Mouse (Mus musculus): Measurements from ENCODE around the gene Sucla2. TPM values are rescaled to one million over a fixed set of nuclear protein-coding genes. Genes with fewer than 3 reads are reported as not detected.

The Sucla2 gene
- 113 and 128 TPM in 2 replicates for polyA plus RNA-seq (2014; fragmentation: Nextera tagmentation; extraction: Ambion mirVana)

- H3K36me3 ChIP-seq (ENCODE audit: control insufficient read depth, insufficient read depth, low read length), result no peaks in the 10 kb centered on the region
- H3K27me3 ChIP-seq (ENCODE audit: control insufficient read depth, insufficient read depth, low read length), result no peaks in the 10 kb centered on the region
- WGBS, result under 1% methylated on average over 38 of the region's 41 CpGs
- H3K4me2 ChIP-seq (replicated peaks; ENCODE audit: low read depth, low read length), result peak within 1 kb of the TSS; percentile 31
- peak; percentile 99 for ATAC-seq (ENCODE audit: low FRiP score, low TSS enrichment)
- H3K27ac ChIP-seq (ENCODE audit: low read depth, low read length), result peak within 1 kb of the TSS; percentile 79; the same call in 1 of the 2 replicates
- no peaks in the 10 kb centered on the region for H3K9me3 ChIP-seq (ENCODE audit: control insufficient read depth, low read length)
- peak within 1 kb of the TSS; percentile 47 for H3K4me3 ChIP-seq (ENCODE audit: low read length)
- H3K4me1 ChIP-seq (ENCODE audit: control insufficient read depth, insufficient read depth, low read length), result 0 out of 2 replicates have a peak, but pooled peaks cover 4% of the 10 kb centered on the region
- H3K9ac ChIP-seq (ENCODE audit: low read depth, low read length), result peak within 1 kb of the TSS; percentile 52
Measured at GRCm38 (mm10) chr14:73524766-73525448, at the start of gene Sucla2. Gene Sucla2 (plus strand): TSS chr14:73525319.

GRCm38 (mm10) chr14:73475506-73475905 lies 49.6 kb upstream of the Sucla2 start:
- H3K4me1 ChIP-seq (ENCODE audit: control insufficient read depth, insufficient read depth, low read length), result peaks cover 19% of the 10 kb centered on the region; the same call in 1 of the 2 replicates
- no peak overlapping the region for H3K4me2 ChIP-seq (replicated peaks; ENCODE audit: low read depth, low read length)
- H3K9ac ChIP-seq (ENCODE audit: low read depth, low read length), result no peak overlapping the region
- no peaks in the 10 kb centered on the region for H3K36me3 ChIP-seq (ENCODE audit: control insufficient read depth, insufficient read depth, low read length)
- H3K27ac ChIP-seq (ENCODE audit: low read depth, low read length), result no peak overlapping the region
- H3K9me3 ChIP-seq (ENCODE audit: control insufficient read depth, low read length), result no peaks in the 10 kb centered on the region
- no peak; the same call in 1 of the 2 replicates for ATAC-seq (ENCODE audit: low FRiP score, low TSS enrichment)
- H3K27me3 ChIP-seq (ENCODE audit: control insufficient read depth, insufficient read depth, low read length), result no peaks in the 10 kb centered on the region
- WGBS, result 44% methylated on average over 7 of the region's 7 CpGs
- no peak overlapping the region for H3K4me3 ChIP-seq (ENCODE audit: low read length)

- Histone ChIP-seq H3K27ac (ENCODE audit: low read depth, low read length) (no peak overlapping the region), H3K4me1 (ENCODE audit: control insufficient read depth, insufficient read depth, low read length) (peaks cover 19% of the 10 kb centered on the region; the same call in 1 of the 2 replicates), H3K36me3 (ENCODE audit: control insufficient read depth, insufficient read depth, low read length) (no peaks in the 10 kb centered on the region), H3K9ac (ENCODE audit: low read depth, low read length) (no peak overlapping the region), H3K4me2 (replicated peaks; ENCODE audit: low read depth, low read length) (no peak overlapping the region), H3K27me3 (ENCODE audit: control insufficient read depth, insufficient read depth, low read length) (no peaks in the 10 kb centered on the region), H3K4me3 (ENCODE audit: low read length) (no peak overlapping the region), H3K9me3 (ENCODE audit: control insufficient read depth, low read length) (no peaks in the 10 kb centered on the region)
- WGBS, result 66% methylated on average over 8 of the region's 8 CpGs
- no peak for ATAC-seq (ENCODE audit: low FRiP score, low TSS enrichment)
Measured at GRCm38 (mm10) chr14:73476361-73476934, 48.7 kb upstream of the Sucla2 start.

GRCm38 (mm10) chr14:73477077-73477476 lies 48.0 kb upstream of the Sucla2 start:
- Histone ChIP-seq H3K4me2 (replicated peaks; ENCODE audit: low read depth, low read length) (no peak overlapping the region), H3K36me3 (ENCODE audit: control insufficient read depth, insufficient read depth, low read length) (no peaks in the 10 kb centered on the region), H3K9me3 (ENCODE audit: control insufficient read depth, low read length) (no peaks in the 10 kb centered on the region), H3K4me3 (ENCODE audit: low read length) (no peak overlapping the region), H3K4me1 (ENCODE audit: control insufficient read depth, insufficient read depth, low read length) (peaks cover 19% of the 10 kb centered on the region; the same call in 1 of the 2 replicates), H3K9ac (ENCODE audit: low read depth, low read length) (no peak overlapping the region), H3K27ac (ENCODE audit: low read depth, low read length) (no peak overlapping the region), H3K27me3 (ENCODE audit: control insufficient read depth, insufficient read depth, low read length) (no peaks in the 10 kb centered on the region)
- 95% methylated on average over 10 of the region's 10 CpGs for WGBS
- no peak for ATAC-seq (ENCODE audit: low FRiP score, low TSS enrichment)

GRCm38 (mm10) chr14:73478321-73478720 lies 46.8 kb upstream of the Sucla2 start:
- Histone ChIP-seq H3K4me2 (replicated peaks; ENCODE audit: low read depth, low read length) (no peak overlapping the region), H3K4me1 (ENCODE audit: control insufficient read depth, insufficient read depth, low read length) (peaks cover 10% of the 10 kb centered on the region; the same call in 1 of the 2 replicates), H3K9me3 (ENCODE audit: control insufficient read depth, low read length) (no peaks in the 10 kb centered on the region), H3K4me3 (ENCODE audit: low read length) (no peak overlapping the region), H3K36me3 (ENCODE audit: control insufficient read depth, insufficient read depth, low read length) (no peaks in the 10 kb centered on the region), H3K27ac (ENCODE audit: low read depth, low read length) (no peak overlapping the region), H3K27me3 (ENCODE audit: control insufficient read depth, insufficient read depth, low read length) (no peaks in the 10 kb centered on the region), H3K9ac (ENCODE audit: low read depth, low read length) (no peak overlapping the region)
- 79% methylated on average over 3 of the region's 3 CpGs for WGBS
- ATAC-seq (ENCODE audit: low FRiP score, low TSS enrichment), result no peak

- WGBS, result 73% methylated on average over 1 of the region's 1 CpGs
Measured at GRCm38 (mm10) chr14:73479771-73480170, 45.3 kb upstream of the Sucla2 start.

GRCm38 (mm10) chr14:73483516-73484229 lies 41.4 kb upstream of the Sucla2 start:
- no peak overlapping the region for H3K4me3 ChIP-seq (ENCODE audit: low read length)
- H3K4me2 ChIP-seq (replicated peaks; ENCODE audit: low read depth, low read length), result no peak overlapping the region
- WGBS, result 43% methylated on average over 5 of the region's 5 CpGs
- no peaks in the 10 kb centered on the region for H3K27me3 ChIP-seq (ENCODE audit: control insufficient read depth, insufficient read depth, low read length)
- ATAC-seq (ENCODE audit: low FRiP score, low TSS enrichment), result peak; percentile 70
- H3K27ac ChIP-seq (ENCODE audit: low read depth, low read length), result no peak overlapping the region
- no peak overlapping the region for H3K9ac ChIP-seq (ENCODE audit: low read depth, low read length)
- H3K36me3 ChIP-seq (ENCODE audit: control insufficient read depth, insufficient read depth, low read length), result no peaks in the 10 kb centered on the region
- no peaks in the 10 kb centered on the region for H3K9me3 ChIP-seq (ENCODE audit: control insufficient read depth, low read length)
- no peaks in the 10 kb centered on the region for H3K4me1 ChIP-seq (ENCODE audit: control insufficient read depth, insufficient read depth, low read length)

More at GRCm38 (mm10) chr14:73479771-73480170, 45.3 kb upstream of the Sucla2 start:
- no peak overlapping the region for H3K4me2 ChIP-seq (replicated peaks; ENCODE audit: low read depth, low read length)
- no peak overlapping the region for H3K27ac ChIP-seq (ENCODE audit: low read depth, low read length)
- no peaks in the 10 kb centered on the region for H3K27me3 ChIP-seq (ENCODE audit: control insufficient read depth, insufficient read depth, low read length)
- H3K9me3 ChIP-seq (ENCODE audit: control insufficient read depth, low read length), result no peaks in the 10 kb centered on the region
- no peak overlapping the region for H3K9ac ChIP-seq (ENCODE audit: low read depth, low read length)
- no peak overlapping the region for H3K4me3 ChIP-seq (ENCODE audit: low read length)
- H3K4me1 ChIP-seq (ENCODE audit: control insufficient read depth, insufficient read depth, low read length), result peaks cover 4% of the 10 kb centered on the region; the same call in 1 of the 2 replicates
- H3K36me3 ChIP-seq (ENCODE audit: control insufficient read depth, insufficient read depth, low read length), result no peaks in the 10 kb centered on the region
- no peak for ATAC-seq (ENCODE audit: low FRiP score, low TSS enrichment)

GRCm38 (mm10) chr14:73484366-73485110 lies 40.6 kb upstream of the Sucla2 start:
- Histone ChIP-seq H3K4me3 (ENCODE audit: low read length) (no peak overlapping the region), H3K4me2 (replicated peaks; ENCODE audit: low read depth, low read length) (no peak overlapping the region), H3K4me1 (ENCODE audit: control insufficient read depth, insufficient read depth, low read length) (no peaks in the 10 kb centered on the region), H3K9ac (ENCODE audit: low read depth, low read length) (no peak overlapping the region), H3K9me3 (ENCODE audit: control insufficient read depth, low read length) (no peaks in the 10 kb centered on the region), H3K27ac (ENCODE audit: low read depth, low read length) (no peak overlapping the region), H3K36me3 (ENCODE audit: control insufficient read depth, insufficient read depth, low read length) (no peaks in the 10 kb centered on the region), H3K27me3 (ENCODE audit: control insufficient read depth, insufficient read depth, low read length) (no peaks in the 10 kb centered on the region)
- no peak for ATAC-seq (ENCODE audit: low FRiP score, low TSS enrichment)
- 76% methylated on average over 3 of the region's 3 CpGs for WGBS

Measured in kidney, embryonic 14.5 days (tissue).